Mouse (Mus musculus) E14TG2a.4 (cell line): ENCODE data around the gene March7.

Experiments
- CTCF ChIP-seq: conservative IDR thresholded peaks from 2 replicates; pipeline ENCODE4 v1.5.1; 2014; ENCODE audit warnings: low read length
- NANOG ChIP-seq: IDR thresholded peaks from 2 replicates; pipeline ENCODE4 v1.6.1; 2014; ENCODE audit warnings: borderline replicate concordance, low read length, mixed read lengths
- POU5F1 ChIP-seq: IDR thresholded peaks from 2 replicates; pipeline ENCODE4 v1.6.1; 2014; ENCODE audit warnings: low read length, borderline replicate concordance

DNA sequence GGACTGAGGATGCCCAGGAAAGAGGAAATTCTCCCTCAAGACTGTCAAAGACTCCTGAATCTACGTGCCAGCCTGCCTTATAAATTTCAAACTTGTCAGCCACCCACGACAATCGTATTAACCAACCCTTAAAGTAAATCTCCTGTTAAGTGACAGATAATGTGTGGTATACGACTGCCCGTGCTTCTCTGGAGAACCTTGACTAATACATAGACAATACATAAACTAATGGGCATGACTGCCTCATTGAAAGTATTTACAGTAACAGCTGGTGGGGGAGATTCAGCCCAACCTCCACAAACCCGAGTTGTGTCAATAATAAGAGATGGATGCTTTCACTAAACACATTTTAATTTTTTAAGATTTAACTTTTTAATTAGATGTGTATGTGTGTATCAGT lies 3.9 kb upstream of the March7 start:
- TF ChIP-seq CTCF (no peak), NANOG (no peak), POU5F1 (no peak)
